Mouse (Mus musculus): ENCODE measurements around the gene Gstt3.

- no peak for TF ChIP-seq CTCF (IDR thresholded peaks at IDR 0.05; ENCODE audit: low read depth)
- no peak for TF ChIP-seq EP300 (IDR thresholded peaks at IDR 0.05; ENCODE audit: low read depth)
These were observed 24.5 kb downstream of the Gstt3 start for GRCm38 (mm10) chr10:75756719-75757118.

All from heart, postnatal 0 days (tissue).